8 mouse cellular contexts compared by ENCODE assay signal in genomic region chr2:52742256-52743158, GRCm38 (mm10). TPM values are rescaled to one million over a fixed set of nuclear protein-coding genes. Genes with fewer than 3 reads are reported as not detected.
DNase-seq lines count a peak whose midpoint lies in the region; ATAC-seq and TF ChIP-seq lines count a peak whose summit lies in the region.

Gene Stam2 (minus strand): TSS chr2:52742281.

- no peaks in the 10 kb centered on the region for H3K27me3 ChIP-seq in forebrain, embryonic 14.5 days (replicated peaks; ENCODE audit: control insufficient read depth, insufficient read depth, low read length)
- no peaks in the 10 kb centered on the region for H3K27me3 ChIP-seq in liver, postnatal 0 days (ENCODE audit: insufficient read depth, low read length)
- H3K27me3 ChIP-seq in neural tube, embryonic 13.5 days, result no peaks in the 10 kb centered on the region
- no peaks in the 10 kb centered on the region for H3K27me3 ChIP-seq in testis, adult 2 months (ENCODE audit: control insufficient read depth, insufficient read depth, low read length)

- H3K27ac ChIP-seq in ES-E14 (ENCODE audit: insufficient read depth, low read depth, low read length, poor library complexity, severe bottlenecking), result peak within 1 kb of the TSS; percentile 88
- H3K27ac ChIP-seq in forebrain, embryonic 14.5 days (ENCODE audit: low read depth, low read length), result peak within 1 kb of the TSS; percentile 94
- H3K27ac ChIP-seq in liver, postnatal 0 days (ENCODE audit: low read depth), result peak within 1 kb of the TSS; percentile 94
- H3K27ac ChIP-seq in neural tube, embryonic 13.5 days (replicated peaks), result peak within 1 kb of the TSS; percentile 93
- peak within 1 kb of the TSS; percentile 96 for H3K27ac ChIP-seq in testis, adult 2 months (ENCODE audit: control insufficient read depth, insufficient read depth, low read depth, low read length)

- H3K9ac ChIP-seq in ES-E14 (ENCODE audit: insufficient read depth, low read depth, low read length, poor library complexity, severe bottlenecking), result peak within 1 kb of the TSS; percentile 96
- H3K9ac ChIP-seq in forebrain, embryonic 14.5 days (ENCODE audit: low read length), result peak within 1 kb of the TSS; percentile 91
- peak within 1 kb of the TSS; percentile 90 for H3K9ac ChIP-seq in liver, postnatal 0 days (replicated peaks)
- peak within 1 kb of the TSS; percentile 79 for H3K9ac ChIP-seq in neural tube, embryonic 13.5 days

- TF ChIP-seq POLR2A in testis, adult 2 months (IDR thresholded peaks at IDR 0.05; ENCODE audit: control insufficient read depth, low read depth, low read length), result peak; percentile 55

- peaks cover 0 to 2% of the 10 kb centered on the region in 2 experiments; a peak in 2 of 4 replicates for H3K4me1 ChIP-seq in ES-E14 (ENCODE audit: control insufficient read depth in 2 of 2, insufficient read depth in 2 of 2, low read length in 2 of 2, poor library complexity in 1 of 2)
- H3K4me1 ChIP-seq in forebrain, embryonic 14.5 days (ENCODE audit: control insufficient read depth, insufficient read depth, low read length), result peaks cover 6% of the 10 kb centered on the region; the same call in 1 of the 2 replicates
- peaks cover 10% of the 10 kb centered on the region for H3K4me1 ChIP-seq in liver, postnatal 0 days (ENCODE audit: insufficient read depth)
- peaks cover 18% of the 10 kb centered on the region for H3K4me1 ChIP-seq in neural tube, embryonic 13.5 days (replicated peaks)
- peaks cover 3% of the 10 kb centered on the region; the same call in 1 of the 2 replicates for H3K4me1 ChIP-seq in testis, adult 2 months (ENCODE audit: control insufficient read depth, insufficient read depth, low read length)

- peak within 1 kb of the TSS; percentile 77 to 84 for H3K4me3 ChIP-seq in ES-E14 (ENCODE audit: insufficient read depth in 1 of 2, low read depth in 1 of 2, low read length in 2 of 2, poor library complexity in 1 of 2, severe bottlenecking in 1 of 2)
- peak within 1 kb of the TSS; percentile 86 for H3K4me3 ChIP-seq in forebrain, embryonic 14.5 days (ENCODE audit: low read depth, low read length)
- peak within 1 kb of the TSS; percentile 95 for H3K4me3 ChIP-seq in liver, postnatal 0 days (ENCODE audit: low read depth, low read length)
- peak within 1 kb of the TSS; percentile 78 for H3K4me3 ChIP-seq in neural tube, embryonic 13.5 days
- peak within 1 kb of the TSS; percentile 97 for H3K4me3 ChIP-seq in testis, adult 2 months (ENCODE audit: control insufficient read depth, low read depth, low read length)

- H3K4me2 ChIP-seq in forebrain, embryonic 14.5 days (ENCODE audit: low read length), result peak within 1 kb of the TSS; percentile 66
- peak within 1 kb of the TSS; percentile 86 for H3K4me2 ChIP-seq in liver, postnatal 0 days (ENCODE audit: low read depth, low read length)
- H3K4me2 ChIP-seq in neural tube, embryonic 13.5 days, result peak within 1 kb of the TSS; percentile 58

- no peaks in the 10 kb centered on the region for H3K9me3 ChIP-seq in ES-E14 (ENCODE audit: control insufficient read depth, insufficient read depth, low read depth, low read length)
- no peaks in the 10 kb centered on the region for H3K9me3 ChIP-seq in forebrain, embryonic 14.5 days (replicated peaks; ENCODE audit: control insufficient read depth, low read length)
- no peaks in the 10 kb centered on the region for H3K9me3 ChIP-seq in liver, postnatal 0 days (ENCODE audit: low read length)
- H3K9me3 ChIP-seq in neural tube, embryonic 13.5 days, result no peaks in the 10 kb centered on the region

- peak; percentile 74 for DNase-seq in ES-E14 (ENCODE audit: low read depth, low spot score)
- peak; percentile 78 for DNase-seq in cerebellum, adult 11 months
- DNase-seq in forebrain, embryonic 14.5 days (ENCODE audit: low spot score), result peak; percentile 92
- peak; percentile 94 for DNase-seq in heart, postnatal 10 days
- peak; percentile 91 for DNase-seq in layer of hippocampus, adult 11-12 months (ENCODE audit: low spot score)
- peak; percentile 90 for DNase-seq in liver, postnatal 0 days

- in situ Hi-C loops in ES-E14 (cut with MboI; ENCODE audit: low sequenced_read_pairs in 2 of 2, unreplicated experiment in 2 of 2), result no loop called here

- peak; percentile 96 for ATAC-seq in forebrain, embryonic 14.5 days
- ATAC-seq in liver, postnatal 0 days, result peak; percentile 93
- peak; percentile 96 for ATAC-seq in neural tube, embryonic 13.5 days (ENCODE audit: low read depth)

- TF ChIP-seq EP300 in liver, postnatal 0 days (IDR thresholded peaks at IDR 0.05; ENCODE audit: low read depth), result no peak

- no peaks in the 10 kb centered on the region for H3K36me3 ChIP-seq in ES-E14 (ENCODE audit: control insufficient read depth, insufficient read depth, low read length, poor library complexity, severe bottlenecking)
- no peaks in the 10 kb centered on the region for H3K36me3 ChIP-seq in forebrain, embryonic 14.5 days (ENCODE audit: control insufficient read depth, insufficient read depth, low read length)
- H3K36me3 ChIP-seq in liver, postnatal 0 days (replicated peaks; ENCODE audit: insufficient read depth, low read length), result no peaks in the 10 kb centered on the region
- 0 out of 2 replicates have a peak, but pooled peaks cover 4% of the 10 kb centered on the region for H3K36me3 ChIP-seq in neural tube, embryonic 13.5 days
- H3K36me3 ChIP-seq in testis, adult 2 months (ENCODE audit: control insufficient read depth, insufficient read depth, low read length), result no peaks in the 10 kb centered on the region

- WGBS in forebrain, embryonic 14.5 days, result 9% methylated on average over 54 of the region's 54 CpGs
- 7% methylated on average over 54 of the region's 54 CpGs for WGBS in liver, postnatal 0 days (ENCODE audit: insufficient replicate concordance)
- WGBS in neural tube, embryonic 13.5 days, result 8% methylated on average over 54 of the region's 54 CpGs

- intact Hi-C loops in heart, postnatal 10 days (cut with DNase I), result no loop called here

- 0 out of 2 replicates have a peak, but pooled peaks have one; percentile 12 for TF ChIP-seq CTCF in liver, postnatal 0 days (IDR thresholded peaks at IDR 0.05; ENCODE audit: low read depth)
- TF ChIP-seq CTCF in testis, adult 2 months (IDR thresholded peaks at IDR 0.05; ENCODE audit: control insufficient read depth, insufficient read depth, insufficient replicate concordance, low read depth, low read length), result no peak

TF ChIP-seq in ES-E14, 5 proteins besides CTCF, POLR2A, EP300 and RAD21:
- TF ChIP-seq HCFC1 (IDR thresholded peaks at IDR 0.05; ENCODE audit: borderline replicate concordance, insufficient read depth, low read length) (peak; percentile 47), ZNF384 (IDR thresholded peaks at IDR 0.05; ENCODE audit: low read depth, low read length) (no peak), MAFK (IDR thresholded peaks at IDR 0.05; ENCODE audit: insufficient read depth, low read depth, low read length) (peak; percentile 59; the same call in 1 of the 2 replicates)

RNA-seq across cellular contexts. Expression of gene Stam2, which starts in this region (rescaled TPM):
- total RNA-seq in ES-E14 (2012; rRNA removed), result 24.5 and 26.9 TPM in 2 replicates
- 51.1 and 55.7 TPM in 2 replicates for polyA plus RNA-seq in forebrain, embryonic 14.5 days (2014; fragmentation: Nextera tagmentation; extraction: Ambion mirVana)
- 10 to 100 TPM; 27.5 to 31.6 TPM for total RNA-seq in heart, postnatal 10 days (2021)
- 9.0 and 9.9 TPM in 2 replicates for polyA plus RNA-seq in liver, postnatal 0 days (2015; fragmentation: Nextera tagmentation; extraction: Ambion mirVana)
- polyA plus RNA-seq in neural tube, embryonic 13.5 days (2015; fragmentation: Nextera tagmentation; extraction: Ambion mirVana), result 34.5 and 38.4 TPM in 2 replicates
- 20.5 and 21.2 TPM in 2 replicates for polyA plus RNA-seq in testis, adult 2 months (2012; rRNA removed)

Comparison
In these comparisons a context has a peak if more than half of its experiments do, and no peak if none do; other contexts are left out.
1. Peak in every context shown above with its lines: DNase-seq, ATAC-seq, H3K4me3 ChIP-seq and H3K27ac ChIP-seq.